Mouse (Mus musculus): ENCODE measurements around the gene Olfr1321. TPM values are rescaled to one million over a fixed set of nuclear protein-coding genes. Genes with fewer than 3 reads are reported as not detected.

The Olfr1321 gene
- polyA plus RNA-seq (2015; fragmentation: Nextera tagmentation; extraction: Ambion mirVana) = not detected in 2 replicates

GRCm38 (mm10) chrX:49734959-49735358 lies at the start of gene Olfr1321:
TSS of gene Olfr1321 (minus strand) at chrX:49735059.
- Histone ChIP-seq H3K27me3 (no peaks in the 10 kb centered on the region), H3K9me3 (no peaks in the 10 kb centered on the region), H3K27ac (no peak within 1 kb of the TSS), H3K4me1 (no peaks in the 10 kb centered on the region), H3K4me3 (no peak within 1 kb of the TSS), H3K4me2 (replicated peaks) (no peak within 1 kb of the TSS), H3K36me3 (no peaks in the 10 kb centered on the region), H3K9ac (no peak within 1 kb of the TSS)
- ATAC-seq (ENCODE audit: low FRiP score, low read depth) = no peak
- WGBS = 70% methylated on average over 2 of the region's 2 CpGs

- Histone ChIP-seq H3K9me3 (no peaks in the 10 kb centered on the region), H3K4me1 (no peaks in the 10 kb centered on the region), H3K36me3 (no peaks in the 10 kb centered on the region), H3K4me2 (replicated peaks) (no peak overlapping the region), H3K9ac (no peak overlapping the region), H3K27ac (no peak overlapping the region), H3K4me3 (no peak overlapping the region), H3K27me3 (no peaks in the 10 kb centered on the region)
- no peak for ATAC-seq (ENCODE audit: low FRiP score, low read depth)
- WGBS = 34% methylated on average over 2 of the region's 2 CpGs
Measured at GRCm38 (mm10) chrX:49770828-49771227, 36.0 kb upstream of the Olfr1321 start.

GRCm38 (mm10) chrX:49745192-49745591 lies 10.3 kb upstream of the Olfr1321 start:
- no peak for ATAC-seq (ENCODE audit: low FRiP score, low read depth)
- H3K9ac ChIP-seq = no peak overlapping the region
- no peak overlapping the region for H3K4me3 ChIP-seq
- no peaks in the 10 kb centered on the region for H3K9me3 ChIP-seq
- H3K27me3 ChIP-seq = no peaks in the 10 kb centered on the region
- no peaks in the 10 kb centered on the region for H3K4me1 ChIP-seq
- no peak overlapping the region for H3K27ac ChIP-seq
- H3K36me3 ChIP-seq = no peaks in the 10 kb centered on the region
- WGBS = 65% methylated on average over 5 of the region's 5 CpGs
- H3K4me2 ChIP-seq (replicated peaks) = no peak overlapping the region

Other genes starting within 250 kb of the Olfr1321 start
- not detected in 2 replicates for gene Olfr1320, start 62.7 kb downstream of the Olfr1321 start, polyA plus RNA-seq (2015; fragmentation: Nextera tagmentation; extraction: Ambion mirVana)
- 1.7 and 2.1 TPM in 2 replicates for gene Igsf1, start 62.7 kb upstream of the Olfr1321 start, polyA plus RNA-seq (2015; fragmentation: Nextera tagmentation; extraction: Ambion mirVana)
- gene Olfr1322, start 156.4 kb upstream of the Olfr1321 start, polyA plus RNA-seq (2015; fragmentation: Nextera tagmentation; extraction: Ambion mirVana) = not detected in 2 replicates

Measured in limb, embryonic 13.5 days (tissue).